Mouse (Mus musculus): Measurements from ENCODE around the gene Tada3. TPM values are rescaled to one million over a fixed set of nuclear protein-coding genes. Genes with fewer than 3 reads are reported as not detected.
A peak's percentile ranks its signal among the peaks of the same experiment; 100 is the strongest.

The Tada3 gene
- polyA plus RNA-seq, 1 experiment from 2014 or later: 82.2 TPM

GRCm38 (mm10) chr6:113361476-113361875 lies 16.2 kb downstream of the Tada3 start:
- 77% methylated on average over 4 of the region's 4 CpGs for WGBS
- no peak overlapping the region for H3K9ac ChIP-seq (ENCODE audit: low read depth, low read length)
- no peak overlapping the region for H3K27ac ChIP-seq (ENCODE audit: low read length)
- no peak overlapping the region for H3K4me2 ChIP-seq (ENCODE audit: low read length)
- no peak for ATAC-seq
- H3K4me3 ChIP-seq (ENCODE audit: low read depth, low read length): no peak overlapping the region
- H3K4me1 ChIP-seq (ENCODE audit: control insufficient read depth, insufficient read depth, low read length): no peaks in the 10 kb centered on the region
- no peaks in the 10 kb centered on the region for H3K27me3 ChIP-seq (ENCODE audit: control insufficient read depth, insufficient read depth, low read depth, low read length)
- 0 out of 2 replicates have a peak, but pooled peaks cover 3% of the 10 kb centered on the region for H3K36me3 ChIP-seq (ENCODE audit: control insufficient read depth, insufficient read depth, low read length)
- H3K9me3 ChIP-seq (replicated peaks; ENCODE audit: control insufficient read depth, low read length, poor library complexity, severe bottlenecking): no peaks in the 10 kb centered on the region

GRCm38 (mm10) chr6:113353696-113354095 lies 24.0 kb downstream of the Tada3 start:
- WGBS: 70% methylated on average over 3 of the region's 3 CpGs
- Histone ChIP-seq H3K9ac (ENCODE audit: low read depth, low read length) (no peak overlapping the region), H3K27ac (ENCODE audit: low read length) (no peak overlapping the region), H3K4me2 (ENCODE audit: low read length) (no peak overlapping the region), H3K4me3 (ENCODE audit: low read depth, low read length) (no peak overlapping the region), H3K27me3 (ENCODE audit: control insufficient read depth, insufficient read depth, low read depth, low read length) (no peaks in the 10 kb centered on the region), H3K4me1 (ENCODE audit: control insufficient read depth, insufficient read depth, low read length) (no peaks in the 10 kb centered on the region), H3K36me3 (ENCODE audit: control insufficient read depth, insufficient read depth, low read length) (no peaks in the 10 kb centered on the region), H3K9me3 (replicated peaks; ENCODE audit: control insufficient read depth, low read length, poor library complexity, severe bottlenecking) (no peaks in the 10 kb centered on the region)
- ATAC-seq: no peak

GRCm38 (mm10) chr6:113352820-113353219 lies 24.9 kb downstream of the Tada3 start:
- H3K4me2 ChIP-seq (ENCODE audit: low read length): no peak overlapping the region
- no peaks in the 10 kb centered on the region for H3K27me3 ChIP-seq (ENCODE audit: control insufficient read depth, insufficient read depth, low read depth, low read length)
- WGBS: 83% methylated on average over 3 of the region's 3 CpGs
- H3K4me3 ChIP-seq (ENCODE audit: low read depth, low read length): no peak overlapping the region
- ATAC-seq: no peak
- H3K9me3 ChIP-seq (replicated peaks; ENCODE audit: control insufficient read depth, low read length, poor library complexity, severe bottlenecking): no peaks in the 10 kb centered on the region
- H3K4me1 ChIP-seq (ENCODE audit: control insufficient read depth, insufficient read depth, low read length): no peaks in the 10 kb centered on the region
- H3K9ac ChIP-seq (ENCODE audit: low read depth, low read length): no peak overlapping the region
- no peak overlapping the region for H3K27ac ChIP-seq (ENCODE audit: low read length)
- no peaks in the 10 kb centered on the region for H3K36me3 ChIP-seq (ENCODE audit: control insufficient read depth, insufficient read depth, low read length)

GRCm38 (mm10) chr6:113351653-113352052 lies 26.0 kb downstream of the Tada3 start:
- 66% methylated on average over 10 of the region's 10 CpGs for WGBS
- no peaks in the 10 kb centered on the region for H3K36me3 ChIP-seq (ENCODE audit: control insufficient read depth, insufficient read depth, low read length)
- no peaks in the 10 kb centered on the region for H3K4me1 ChIP-seq (ENCODE audit: control insufficient read depth, insufficient read depth, low read length)
- no peak overlapping the region for H3K27ac ChIP-seq (ENCODE audit: low read length)
- no peaks in the 10 kb centered on the region for H3K27me3 ChIP-seq (ENCODE audit: control insufficient read depth, insufficient read depth, low read depth, low read length)
- no peak overlapping the region for H3K4me2 ChIP-seq (ENCODE audit: low read length)
- no peak for ATAC-seq
- no peak overlapping the region for H3K9ac ChIP-seq (ENCODE audit: low read depth, low read length)
- H3K9me3 ChIP-seq (replicated peaks; ENCODE audit: control insufficient read depth, low read length, poor library complexity, severe bottlenecking): no peaks in the 10 kb centered on the region
- no peak overlapping the region for H3K4me3 ChIP-seq (ENCODE audit: low read depth, low read length)

GRCm38 (mm10) chr6:113351161-113351560 lies 26.5 kb downstream of the Tada3 start:
- H3K36me3 ChIP-seq (ENCODE audit: control insufficient read depth, insufficient read depth, low read length): no peaks in the 10 kb centered on the region
- no peak for ATAC-seq
- H3K9ac ChIP-seq (ENCODE audit: low read depth, low read length): no peak overlapping the region
- H3K4me1 ChIP-seq (ENCODE audit: control insufficient read depth, insufficient read depth, low read length): no peaks in the 10 kb centered on the region
- H3K4me2 ChIP-seq (ENCODE audit: low read length): no peak overlapping the region
- 90% methylated on average over 1 of the region's 1 CpGs for WGBS
- H3K27ac ChIP-seq (ENCODE audit: low read length): no peak overlapping the region
- no peak overlapping the region for H3K4me3 ChIP-seq (ENCODE audit: low read depth, low read length)
- no peaks in the 10 kb centered on the region for H3K27me3 ChIP-seq (ENCODE audit: control insufficient read depth, insufficient read depth, low read depth, low read length)
- no peaks in the 10 kb centered on the region for H3K9me3 ChIP-seq (replicated peaks; ENCODE audit: control insufficient read depth, low read length, poor library complexity, severe bottlenecking)

GRCm38 (mm10) chr6:113350538-113350937 lies 27.1 kb downstream of the Tada3 start:
- no peak overlapping the region for H3K9ac ChIP-seq (ENCODE audit: low read depth, low read length)
- ATAC-seq: no peak

GRCm38 (mm10) chr6:113346897-113347296 lies 30.8 kb downstream of the Tada3 start:
- 81% methylated on average over 4 of the region's 4 CpGs for WGBS
- Histone ChIP-seq H3K27me3 (ENCODE audit: control insufficient read depth, insufficient read depth, low read depth, low read length) (no peaks in the 10 kb centered on the region), H3K36me3 (ENCODE audit: control insufficient read depth, insufficient read depth, low read length) (no peaks in the 10 kb centered on the region), H3K9ac (ENCODE audit: low read depth, low read length) (no peak overlapping the region), H3K4me1 (ENCODE audit: control insufficient read depth, insufficient read depth, low read length) (peaks cover 12% of the 10 kb centered on the region), H3K9me3 (replicated peaks; ENCODE audit: control insufficient read depth, low read length, poor library complexity, severe bottlenecking) (no peaks in the 10 kb centered on the region), H3K4me2 (ENCODE audit: low read length) (no peak overlapping the region), H3K4me3 (ENCODE audit: low read depth, low read length) (no peak overlapping the region), H3K27ac (ENCODE audit: low read length) (no peak overlapping the region)
- ATAC-seq: no peak

More at GRCm38 (mm10) chr6:113350538-113350937, 27.1 kb downstream of the Tada3 start:
- H3K4me2 ChIP-seq (ENCODE audit: low read length): no peak overlapping the region
- H3K4me3 ChIP-seq (ENCODE audit: low read depth, low read length): no peak overlapping the region
- H3K36me3 ChIP-seq (ENCODE audit: control insufficient read depth, insufficient read depth, low read length): no peaks in the 10 kb centered on the region
- no peaks in the 10 kb centered on the region for H3K27me3 ChIP-seq (ENCODE audit: control insufficient read depth, insufficient read depth, low read depth, low read length)
- no peaks in the 10 kb centered on the region for H3K4me1 ChIP-seq (ENCODE audit: control insufficient read depth, insufficient read depth, low read length)
- H3K9me3 ChIP-seq (replicated peaks; ENCODE audit: control insufficient read depth, low read length, poor library complexity, severe bottlenecking): no peaks in the 10 kb centered on the region
- no peak overlapping the region for H3K27ac ChIP-seq (ENCODE audit: low read length)

- no peak overlapping the region for H3K27ac ChIP-seq (ENCODE audit: low read length)
- peak overlapping the region; percentile 67; the same call in 1 of the 2 replicates for H3K4me3 ChIP-seq (ENCODE audit: low read depth, low read length)
- WGBS: 49% methylated on average over 2 of the region's 2 CpGs
Observed at GRCm38 (mm10) chr6:113344321-113344720, 33.4 kb downstream of the Tada3 start.

GRCm38 (mm10) chr6:113343177-113344092 lies 34.2 kb downstream of the Tada3 start, which contains the start of gene Camk1:
Gene Camk1, minus strand, starts transcription at chr6:113343984.
- peak within 1 kb of the TSS; percentile 67 for H3K4me3 ChIP-seq (ENCODE audit: low read depth, low read length)
- peaks cover 18% of the 10 kb centered on the region for H3K4me1 ChIP-seq (ENCODE audit: control insufficient read depth, insufficient read depth, low read length)
- 18% methylated on average over 28 of the region's 32 CpGs for WGBS
- H3K4me2 ChIP-seq (ENCODE audit: low read length): peak within 1 kb of the TSS; percentile 78
- H3K9me3 ChIP-seq (replicated peaks; ENCODE audit: control insufficient read depth, low read length, poor library complexity, severe bottlenecking): no peaks in the 10 kb centered on the region
- peak within 1 kb of the TSS; percentile 91 for H3K9ac ChIP-seq (ENCODE audit: low read depth, low read length)
- peak within 1 kb of the TSS; percentile 65 for H3K27ac ChIP-seq (ENCODE audit: low read length)
- H3K27me3 ChIP-seq (ENCODE audit: control insufficient read depth, insufficient read depth, low read depth, low read length): no peaks in the 10 kb centered on the region
- ATAC-seq: peak; percentile 79
- no peaks in the 10 kb centered on the region; the same call in 1 of the 2 replicates for H3K36me3 ChIP-seq (ENCODE audit: control insufficient read depth, insufficient read depth, low read length)

More at GRCm38 (mm10) chr6:113344321-113344720, 33.4 kb downstream of the Tada3 start:
- H3K27me3 ChIP-seq (ENCODE audit: control insufficient read depth, insufficient read depth, low read depth, low read length): no peaks in the 10 kb centered on the region
- ATAC-seq: 0 out of 2 replicates have a peak, but pooled peaks have one; percentile 18
- peaks cover 18% of the 10 kb centered on the region for H3K4me1 ChIP-seq (ENCODE audit: control insufficient read depth, insufficient read depth, low read length)
- H3K36me3 ChIP-seq (ENCODE audit: control insufficient read depth, insufficient read depth, low read length): no peaks in the 10 kb centered on the region; the same call in 1 of the 2 replicates
- peak overlapping the region; percentile 91 for H3K9ac ChIP-seq (ENCODE audit: low read depth, low read length)
- H3K9me3 ChIP-seq (replicated peaks; ENCODE audit: control insufficient read depth, low read length, poor library complexity, severe bottlenecking): no peaks in the 10 kb centered on the region
- H3K4me2 ChIP-seq (ENCODE audit: low read length): peak overlapping the region; percentile 78

Data from midbrain, embryonic 16.5 days (tissue).